Mouse (Mus musculus) kidney, adult 2 months (tissue): Measurements from ENCODE around the gene Ctrc.

Experiments
- CTCF ChIP-seq: fragments of 200-500 bp; conservative IDR thresholded peaks from 2 replicates; pipeline ENCODE4 v1.5.1; 2011; ENCODE audit warnings: low read depth, mild to moderate bottlenecking, control low read depth, low read length, moderate library complexity, mixed read lengths; ENCODE audit not compliant: insufficient read depth, insufficient read length
- POLR2A ChIP-seq: fragments of 200-500 bp; IDR thresholded peaks from one replicate; pipeline ENCODE4 v1.6.1; 2011; ENCODE audit warnings: low read depth, low read length, control low read depth

DNA sequence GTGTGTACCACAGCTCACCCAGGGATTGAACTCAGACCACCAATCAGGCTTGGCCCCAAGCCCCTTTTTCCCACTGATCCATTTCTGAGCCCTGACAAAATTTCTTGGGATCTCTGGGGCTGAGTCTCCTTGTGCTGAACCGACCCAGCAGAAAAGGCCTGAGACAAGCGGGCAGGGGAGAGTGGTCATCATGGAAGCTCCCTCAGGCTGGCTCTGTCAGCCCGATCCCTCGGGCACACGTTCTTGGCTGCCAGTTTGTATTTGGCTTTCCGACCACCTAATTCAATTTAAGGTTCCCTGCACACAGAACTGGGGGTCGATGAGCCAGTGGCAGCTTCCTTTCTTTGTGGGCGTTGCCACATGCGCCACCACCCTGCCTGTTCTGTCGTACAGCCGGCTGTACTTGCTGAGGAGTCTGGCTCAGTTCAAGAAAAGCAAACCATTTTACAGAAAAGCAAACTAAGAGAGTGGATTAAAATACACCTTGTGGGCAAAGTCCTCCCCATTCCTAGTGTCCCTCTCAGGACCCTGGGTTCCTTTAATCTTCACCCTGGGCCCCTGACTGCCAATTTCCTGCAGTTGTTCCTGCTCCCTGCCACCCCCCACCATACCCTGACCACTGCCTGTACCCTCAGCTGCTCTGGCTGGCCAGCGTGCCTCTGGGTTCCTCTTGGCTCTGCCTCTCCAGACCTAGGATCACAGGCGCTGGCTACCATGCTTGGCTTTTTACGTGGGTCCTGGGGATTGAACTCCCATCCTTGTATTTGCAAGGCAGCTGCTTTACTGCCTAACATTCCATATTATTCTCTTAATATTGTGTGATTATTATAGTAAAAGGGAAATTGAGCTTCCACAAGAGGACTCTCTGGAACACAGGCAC, 29.1 kb downstream of the Ctrc start:
- TF ChIP-seq CTCF (no peak), POLR2A (no peak)
